Mouse (Mus musculus): ENCODE data around the gene Myo10.

Gene Myo10

GRCm38 (mm10) chr15:25796353-25796752 lies 174.0 kb downstream of the Myo10 start:
- no peak for DNase-seq (ENCODE audit: low spot score in 2 of 2)

GRCm38 (mm10) chr15:25797179-25797578 lies 174.9 kb downstream of the Myo10 start:
- no peak for DNase-seq (ENCODE audit: low spot score in 2 of 2)

- no peak for DNase-seq (ENCODE audit: low spot score in 2 of 2)
These were observed 175.6 kb downstream of the Myo10 start for GRCm38 (mm10) chr15:25797888-25798287.

GRCm38 (mm10) chr15:25801726-25802125 lies 179.4 kb downstream of the Myo10 start:
- DNase-seq (ENCODE audit: low spot score in 2 of 2) = no peak

- DNase-seq (ENCODE audit: low spot score in 2 of 2) = peak in 1 of 2 experiments; percentile 36
These were observed 179.9 kb downstream of the Myo10 start for GRCm38 (mm10) chr15:25802194-25802593.

GRCm38 (mm10) chr15:25803111-25803510 lies 180.8 kb downstream of the Myo10 start:
- no peak for DNase-seq (ENCODE audit: low spot score in 2 of 2)

- DNase-seq (ENCODE audit: low spot score in 2 of 2) = peak; percentile 78 to 82
These were observed 183.2 kb downstream of the Myo10 start for GRCm38 (mm10) chr15:25805336-25806110.

GRCm38 (mm10) chr15:25806363-25806762 lies 184.0 kb downstream of the Myo10 start:
- DNase-seq (ENCODE audit: low spot score in 2 of 2) = no peak

- DNase-seq (ENCODE audit: low spot score in 2 of 2) = no peak
These were observed 184.6 kb downstream of the Myo10 start for GRCm38 (mm10) chr15:25806878-25807277.

GRCm38 (mm10) chr15:25808677-25809460 lies 186.5 kb downstream of the Myo10 start:
- no peak for DNase-seq (ENCODE audit: low spot score in 2 of 2)

- no peak for DNase-seq (ENCODE audit: low spot score in 2 of 2)
These were observed 187.3 kb downstream of the Myo10 start for GRCm38 (mm10) chr15:25809669-25810068.

- no peak for DNase-seq (ENCODE audit: low spot score in 2 of 2)
These were observed 189.5 kb downstream of the Myo10 start for GRCm38 (mm10) chr15:25811834-25812250.

- DNase-seq (ENCODE audit: low spot score in 2 of 2) = no peak
These were observed 190.2 kb downstream of the Myo10 start for GRCm38 (mm10) chr15:25812479-25812878.

GRCm38 (mm10) chr15:25814535-25814934 lies 192.2 kb downstream of the Myo10 start:
- no peak for DNase-seq (ENCODE audit: low spot score in 2 of 2)

- DNase-seq (ENCODE audit: low spot score in 2 of 2) = no peak
These were observed 194.9 kb downstream of the Myo10 start for GRCm38 (mm10) chr15:25817191-25817590.

- DNase-seq (ENCODE audit: low spot score in 2 of 2) = no peak
These were observed 199.7 kb downstream of the Myo10 start for GRCm38 (mm10) chr15:25821981-25822380.

- no peak for DNase-seq (ENCODE audit: low spot score in 2 of 2)
These were observed 200.3 kb downstream of the Myo10 start for GRCm38 (mm10) chr15:25822656-25823055.

- DNase-seq (ENCODE audit: low spot score in 2 of 2) = no peak
These were observed 204.2 kb downstream of the Myo10 start for GRCm38 (mm10) chr15:25826531-25826961.

GRCm38 (mm10) chr15:25828464-25828863 lies 206.1 kb downstream of the Myo10 start:
- DNase-seq (ENCODE audit: low spot score in 2 of 2) = no peak

GRCm38 (mm10) chr15:25830426-25830825 lies 208.1 kb downstream of the Myo10 start:
- no peak for DNase-seq (ENCODE audit: low spot score in 2 of 2)

- no peak for DNase-seq (ENCODE audit: low spot score in 2 of 2)
These were observed 212.0 kb downstream of the Myo10 start for GRCm38 (mm10) chr15:25834282-25834681.

- no peak for DNase-seq (ENCODE audit: low spot score in 2 of 2)
These were observed 212.8 kb downstream of the Myo10 start for GRCm38 (mm10) chr15:25834920-25835674.
